Mouse (Mus musculus) megakaryocyte, embryonic 14.5 days (primary cell): ENCODE results near the gene Oxtr. TPM values are rescaled to one million over a fixed set of nuclear protein-coding genes. Genes with fewer than 3 reads are reported as not detected.

Experiments
- H3K27me3 ChIP-seq: replicated peaks from 2 replicates; pipeline ENCODE3; 2012; ENCODE audit warnings: inconsistent platforms
- H3K36me3 ChIP-seq: replicated peaks from 2 replicates; pipeline ENCODE3; 2012; ENCODE audit warnings: low read length, inconsistent platforms, mixed read lengths
- H3K4me1 ChIP-seq: 2 replicates; pipeline ENCODE4 v1.6.1; 2012; ENCODE audit warnings: inconsistent platforms
- H3K4me3 ChIP-seq: replicated peaks from 2 replicates; pipeline ENCODE3; 2012; ENCODE audit warnings: moderate library complexity, mild to moderate bottlenecking, inconsistent platforms
- H3K9me3 ChIP-seq: 2 replicates; pipeline ENCODE4 v1.6.1; 2012; ENCODE audit warnings: inconsistent platforms
- FLI1 ChIP-seq: IDR thresholded peaks from 2 replicates; pipeline ENCODE4 v1.6.1; 2012; ENCODE audit warnings: low read length, inconsistent platforms, mixed read lengths
- GATA1 ChIP-seq: IDR thresholded peaks from 3 replicates; pipeline ENCODE4 v1.6.1; 2012; ENCODE audit warnings: mixed read lengths, low read length, inconsistent platforms, borderline replicate concordance
- polyA plus RNA-seq: library from polyadenylated mRNA; stranded (reverse); fragments of >175 nt; gene quantifications from 2 replicates; pipeline ENCODE4 v1.2.3, GENCODE M21; 2012; ENCODE audit warnings: low replicate concordance; ENCODE audit not compliant: insufficient read depth

The Oxtr gene
- polyA plus RNA-seq, 1 experiment: 0.15 TPM

DNA sequence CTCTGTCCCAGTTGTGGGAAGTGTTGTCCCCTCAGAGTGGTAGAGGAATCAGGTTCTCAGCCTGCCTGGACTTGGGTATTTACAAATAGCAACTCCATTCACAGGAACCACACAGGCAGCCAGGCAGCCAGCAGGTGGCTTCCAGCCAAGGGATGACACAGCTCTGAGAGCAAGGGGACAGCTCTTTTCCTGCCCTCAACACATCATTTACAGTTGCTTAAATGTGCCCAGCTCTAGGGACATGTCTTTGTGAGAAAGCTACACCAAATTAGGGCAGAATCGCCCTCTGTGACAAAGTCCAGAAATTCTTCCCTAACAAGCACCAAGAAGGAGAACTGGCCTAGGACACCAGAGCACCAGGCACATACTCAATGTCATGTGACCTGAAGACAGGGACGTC is 11.4 kb upstream of the Oxtr start:
- TF ChIP-seq FLI1: no peak
- TF ChIP-seq GATA1: no peak
- no peaks in the 10 kb centered on the region for H3K9me3 ChIP-seq

DNA sequence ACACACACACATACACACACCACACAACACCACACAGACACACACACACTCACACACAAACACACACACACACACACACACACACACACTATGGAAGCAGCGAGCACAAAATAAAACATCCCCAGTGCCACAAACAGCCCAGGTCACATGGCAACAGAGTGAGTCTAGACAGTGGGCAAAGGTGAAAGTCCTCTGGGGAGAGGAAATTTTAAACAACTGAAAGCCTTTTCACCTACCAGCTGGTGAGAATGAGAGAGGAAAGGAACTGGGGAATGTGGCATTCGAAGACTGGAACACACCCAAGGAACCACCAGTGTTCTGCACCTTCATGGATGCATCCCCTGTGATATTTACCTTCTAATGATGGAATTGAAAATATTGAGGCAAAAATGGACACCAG is 9.7 kb upstream of the Oxtr start:
- peaks cover 8% of the 10 kb centered on the region for H3K4me1 ChIP-seq
- H3K9me3 ChIP-seq: no peaks in the 10 kb centered on the region
- H3K27me3 ChIP-seq: peaks cover 4% of the 10 kb centered on the region
- no peak for TF ChIP-seq FLI1
- no peak for TF ChIP-seq GATA1
- H3K4me3 ChIP-seq: no peak overlapping the region
- no peaks in the 10 kb centered on the region for H3K36me3 ChIP-seq

More for the DNA sequence above, 11.4 kb upstream of the Oxtr start:
- Histone ChIP-seq H3K36me3 (no peaks in the 10 kb centered on the region), H3K4me1 (peaks cover 5% of the 10 kb centered on the region), H3K27me3 (peaks cover 4% of the 10 kb centered on the region), H3K4me3 (no peak overlapping the region)

DNA sequence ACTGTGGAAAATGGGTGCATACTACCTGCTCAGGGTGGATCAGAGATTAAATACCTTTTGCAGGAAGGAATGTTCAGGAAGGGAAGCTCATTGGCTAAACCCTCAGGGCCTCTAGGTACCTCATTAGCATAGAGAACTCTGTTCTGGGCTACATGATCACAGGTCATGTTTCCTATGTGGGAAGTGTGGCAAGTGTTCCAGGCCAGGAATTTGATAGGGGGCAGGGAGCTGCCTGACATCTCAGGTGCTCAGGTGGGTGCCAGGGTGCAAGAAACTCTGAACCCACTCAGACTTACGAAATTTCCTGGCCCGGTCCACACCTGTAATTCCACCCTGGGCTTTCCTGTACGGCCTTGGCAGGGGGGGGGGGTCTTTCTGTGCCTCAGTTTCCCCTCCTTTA is 9.0 kb upstream of the Oxtr start:
- Histone ChIP-seq H3K4me3 (no peak overlapping the region), H3K4me1 (peaks cover 8% of the 10 kb centered on the region), H3K27me3 (peaks cover 4% of the 10 kb centered on the region), H3K36me3 (no peaks in the 10 kb centered on the region), H3K9me3 (no peaks in the 10 kb centered on the region)
- TF ChIP-seq FLI1 (no peak), GATA1 (no peak)

DNA sequence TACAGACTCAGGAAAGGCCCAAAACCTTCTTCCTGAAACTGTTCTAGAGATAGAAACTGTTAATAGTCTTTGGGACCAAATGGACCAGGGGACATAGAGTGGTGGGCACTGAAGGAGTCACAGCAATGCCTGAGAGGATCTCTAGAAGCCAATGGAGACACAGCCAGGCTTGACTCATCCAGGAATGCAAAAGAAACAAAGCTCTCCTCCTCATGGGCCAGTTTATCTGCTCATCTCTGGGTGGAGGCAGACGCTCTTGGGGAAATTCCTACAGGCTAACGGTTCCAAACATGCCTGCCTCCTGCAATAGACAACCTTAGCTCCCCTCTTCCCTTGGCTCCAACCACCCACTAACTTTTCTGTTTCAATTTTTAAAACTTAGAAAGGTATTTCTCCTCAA is 7.7 kb upstream of the Oxtr start:
- Histone ChIP-seq H3K36me3 (no peaks in the 10 kb centered on the region), H3K27me3 (peaks cover 16% of the 10 kb centered on the region), H3K4me1 (peaks cover 8% of the 10 kb centered on the region), H3K4me3 (no peak overlapping the region), H3K9me3 (no peaks in the 10 kb centered on the region)
- TF ChIP-seq FLI1 (no peak), GATA1 (no peak)

DNA sequence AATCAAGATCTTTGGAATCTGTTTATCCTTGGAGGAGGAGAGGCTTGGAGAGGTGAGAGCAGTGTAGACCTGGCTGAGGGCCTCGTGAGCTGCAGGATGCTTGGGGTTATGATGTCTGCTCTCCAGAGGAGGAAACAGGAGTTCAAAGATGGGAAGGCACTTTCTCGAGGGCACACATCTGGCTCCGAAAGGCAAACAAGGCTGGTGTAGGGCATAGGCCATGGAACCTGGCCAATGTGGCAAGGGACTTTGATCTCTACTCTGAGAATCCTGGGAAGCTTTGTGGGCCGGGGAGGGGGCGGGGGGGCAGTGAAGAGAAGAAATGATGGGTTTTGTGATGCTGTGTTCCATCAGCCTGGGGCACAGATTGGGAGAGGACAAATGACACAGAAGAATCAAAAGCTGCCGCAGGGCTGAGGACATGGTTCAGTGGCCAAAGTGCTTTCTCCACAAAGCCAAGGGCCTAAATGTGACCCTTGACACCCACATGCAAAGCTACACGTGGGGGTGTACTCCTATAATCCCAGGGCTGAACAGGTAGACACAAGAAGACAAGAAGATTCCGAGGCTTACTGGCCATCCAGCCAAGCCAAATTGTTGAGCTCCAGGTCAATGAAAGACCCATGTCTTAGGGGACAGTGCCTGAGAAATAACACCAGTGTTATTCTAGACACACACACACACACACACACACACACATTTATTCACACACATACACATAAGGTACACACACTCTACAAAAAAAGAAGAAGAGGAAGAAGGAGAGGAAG is 6.7 kb upstream of the Oxtr start:
- no peak overlapping the region for H3K4me3 ChIP-seq
- H3K36me3 ChIP-seq: no peaks in the 10 kb centered on the region
- H3K4me1 ChIP-seq: peaks cover 8% of the 10 kb centered on the region
- H3K27me3 ChIP-seq: peaks cover 25% of the 10 kb centered on the region
- TF ChIP-seq GATA1: no peak
- no peak for TF ChIP-seq FLI1
- no peaks in the 10 kb centered on the region for H3K9me3 ChIP-seq

DNA sequence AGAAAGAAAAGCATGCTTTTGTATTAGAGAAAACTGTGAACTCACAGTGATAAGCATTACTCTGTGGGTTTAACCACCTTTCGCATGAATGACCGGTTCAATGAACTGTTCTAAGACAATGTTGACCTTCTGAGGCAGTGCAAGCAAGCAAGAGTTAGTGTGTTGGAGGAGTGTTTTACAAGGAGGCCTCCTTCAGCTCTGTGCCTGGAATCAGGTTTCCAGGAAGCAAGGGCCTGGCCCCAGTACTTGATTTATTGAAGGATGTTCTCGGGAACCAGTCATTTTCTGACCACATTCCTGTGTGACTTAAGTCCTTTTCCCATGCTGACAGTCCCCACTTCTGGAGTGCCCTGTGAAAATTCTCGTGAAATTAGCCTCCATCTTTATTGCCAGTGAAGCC is 5.5 kb upstream of the Oxtr start:
- H3K4me3 ChIP-seq: no peak overlapping the region
- H3K27me3 ChIP-seq: peaks cover 31% of the 10 kb centered on the region
- no peaks in the 10 kb centered on the region for H3K36me3 ChIP-seq
- H3K4me1 ChIP-seq: peaks cover 11% of the 10 kb centered on the region
- no peak for TF ChIP-seq FLI1
- TF ChIP-seq GATA1: no peak
- H3K9me3 ChIP-seq: no peaks in the 10 kb centered on the region

DNA sequence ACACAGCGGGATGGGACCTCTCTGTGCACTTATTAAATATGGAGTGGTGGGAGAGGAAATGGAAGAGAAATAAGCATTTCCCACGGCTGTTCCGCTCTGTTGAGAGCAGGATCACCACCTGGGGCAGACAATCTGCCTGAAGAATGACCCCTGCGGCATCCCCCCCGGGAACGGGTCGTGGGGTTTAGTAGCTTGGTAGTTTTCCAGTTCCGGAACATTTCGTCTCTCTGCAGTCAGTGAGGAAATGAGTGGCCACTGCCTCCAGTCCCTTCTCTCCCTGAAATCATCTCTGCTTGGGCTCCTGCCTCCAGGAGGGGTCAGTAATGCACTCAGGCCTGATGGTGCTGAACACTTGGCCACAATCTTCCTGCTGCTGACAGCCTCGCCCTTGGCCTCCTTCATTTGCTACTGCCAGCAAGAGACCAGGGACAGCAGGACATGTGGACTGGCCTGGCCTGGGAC is 4.9 kb upstream of the Oxtr start:
- Histone ChIP-seq H3K27me3 (peaks cover 37% of the 10 kb centered on the region), H3K4me1 (peaks cover 16% of the 10 kb centered on the region), H3K9me3 (no peaks in the 10 kb centered on the region), H3K36me3 (no peaks in the 10 kb centered on the region), H3K4me3 (no peak overlapping the region)
- TF ChIP-seq FLI1: no peak
- no peak for TF ChIP-seq GATA1

DNA sequence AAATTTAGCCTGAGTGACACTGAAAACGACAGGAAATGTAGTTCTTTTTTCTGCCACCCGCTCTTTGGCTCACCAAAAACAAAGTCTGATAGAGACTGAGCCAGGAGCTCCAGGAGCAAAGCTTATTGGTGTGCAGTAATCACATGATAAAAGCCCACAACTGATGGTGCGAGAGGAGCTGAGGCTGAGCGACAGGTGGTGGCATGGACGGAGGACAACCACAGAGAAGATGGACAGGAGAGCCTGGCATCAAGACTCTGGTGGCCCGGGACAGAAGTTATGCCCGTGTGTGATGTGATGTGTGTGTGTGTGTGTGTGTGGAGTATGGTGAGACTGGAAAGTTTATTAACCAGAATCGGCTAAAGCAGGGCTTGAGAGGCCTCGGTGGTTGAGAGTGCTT is 3.6 kb upstream of the Oxtr start:
- Histone ChIP-seq H3K9me3 (peaks cover 2% of the 10 kb centered on the region; the same call in 1 of the 2 replicates), H3K4me1 (peaks cover 26% of the 10 kb centered on the region), H3K27me3 (peaks cover 49% of the 10 kb centered on the region), H3K4me3 (no peak overlapping the region), H3K36me3 (no peaks in the 10 kb centered on the region)
- no peak for TF ChIP-seq GATA1

DNA sequence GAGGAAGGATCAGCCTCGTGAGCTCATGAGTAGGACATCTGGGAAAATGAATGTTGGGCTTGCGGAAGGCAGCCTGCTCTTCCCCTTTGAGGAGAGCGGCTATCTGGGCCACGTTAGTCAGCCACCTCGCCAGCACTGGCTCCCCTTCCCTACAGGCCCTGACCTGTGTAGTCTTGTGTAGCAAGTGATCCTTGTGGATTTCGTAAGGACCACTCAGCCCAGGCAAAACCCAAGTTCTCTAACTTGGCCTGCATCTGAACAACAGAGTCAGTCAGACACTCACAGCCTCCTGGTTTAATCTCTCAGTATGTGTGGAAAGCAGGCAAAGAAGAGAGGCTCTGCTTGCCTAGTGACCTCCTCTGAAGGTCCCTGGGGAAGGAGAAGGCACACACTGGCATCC is 2.9 kb upstream of the Oxtr start:
- Histone ChIP-seq H3K27me3 (peaks cover 55% of the 10 kb centered on the region), H3K4me3 (no peak overlapping the region), H3K9me3 (peaks cover 2% of the 10 kb centered on the region; the same call in 1 of the 2 replicates), H3K4me1 (peaks cover 26% of the 10 kb centered on the region), H3K36me3 (no peaks in the 10 kb centered on the region)
- TF ChIP-seq FLI1: no peak
- no peak for TF ChIP-seq GATA1

DNA sequence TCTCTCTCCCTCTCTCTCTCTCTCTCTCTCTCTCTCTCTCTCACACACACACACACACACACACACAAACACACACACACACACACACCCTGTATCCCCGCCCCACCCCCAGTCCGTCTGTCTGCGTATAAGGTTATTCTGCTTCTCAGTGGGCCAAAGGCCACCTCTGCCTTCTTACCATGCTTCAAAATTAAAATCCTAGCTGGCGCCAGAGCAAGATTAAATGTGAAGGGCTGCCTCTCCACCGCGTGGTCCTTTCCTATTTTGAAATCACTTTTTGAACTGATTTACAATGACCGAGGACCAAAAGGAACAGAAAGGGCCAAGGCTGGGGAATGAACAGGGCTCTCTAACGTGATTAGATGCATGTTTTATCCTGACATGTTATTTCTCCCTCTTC is 1.8 kb upstream of the Oxtr start:
- Histone ChIP-seq H3K4me3 (no peak overlapping the region), H3K9me3 (peaks cover 2% of the 10 kb centered on the region; the same call in 1 of the 2 replicates), H3K27me3 (peaks cover 66% of the 10 kb centered on the region), H3K4me1 (peaks cover 26% of the 10 kb centered on the region), H3K36me3 (no peaks in the 10 kb centered on the region)
- TF ChIP-seq FLI1 (no peak), GATA1 (no peak)

DNA sequence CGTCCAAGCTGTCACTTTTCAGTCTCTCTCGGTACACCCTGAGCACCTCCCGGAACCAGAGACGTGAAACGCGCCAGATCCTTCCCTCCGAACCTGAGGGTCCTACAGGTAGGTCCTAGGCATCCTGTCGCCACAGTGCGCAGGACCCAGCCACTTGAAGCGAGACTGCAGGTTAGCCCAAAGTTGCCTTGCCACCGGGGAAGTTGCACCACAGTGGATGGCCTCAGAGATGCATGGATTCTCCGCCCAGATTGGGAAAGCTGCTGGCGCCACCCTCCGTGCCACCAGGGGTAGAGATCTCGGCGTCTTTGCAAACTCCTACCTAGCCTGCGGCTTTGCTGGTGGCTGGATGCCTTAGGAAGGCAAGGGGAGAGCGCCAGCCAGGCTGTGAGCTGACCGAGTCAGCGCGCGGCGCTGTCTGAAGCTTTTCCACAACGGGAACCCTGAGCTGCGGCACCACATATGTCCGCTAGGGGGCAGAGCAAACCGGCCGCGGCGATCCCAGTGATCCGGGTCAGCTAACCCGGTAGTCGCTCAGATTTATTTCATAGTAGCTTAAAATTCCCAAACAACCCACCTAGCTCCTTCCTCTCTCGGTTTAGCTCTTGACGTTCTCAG is 991 bp upstream of the Oxtr start:
- peaks cover 72% of the 10 kb centered on the region for H3K27me3 ChIP-seq
- H3K36me3 ChIP-seq: no peaks in the 10 kb centered on the region
- H3K4me3 ChIP-seq: peak overlapping the region; percentile 86
- H3K4me1 ChIP-seq: peaks cover 26% of the 10 kb centered on the region
- TF ChIP-seq GATA1: no peak
- TF ChIP-seq FLI1: no peak
- peaks cover 2% of the 10 kb centered on the region; the same call in 1 of the 2 replicates for H3K9me3 ChIP-seq
